Mouse (Mus musculus): ENCODE data around the gene Dpm3. TPM values are rescaled to one million over a fixed set of nuclear protein-coding genes. Genes with fewer than 3 reads are reported as not detected.

Dpm3 gene
- total and polyA plus RNA-seq, 3 experiments = 237 to 271 TPM; not detected in 1

DNA sequence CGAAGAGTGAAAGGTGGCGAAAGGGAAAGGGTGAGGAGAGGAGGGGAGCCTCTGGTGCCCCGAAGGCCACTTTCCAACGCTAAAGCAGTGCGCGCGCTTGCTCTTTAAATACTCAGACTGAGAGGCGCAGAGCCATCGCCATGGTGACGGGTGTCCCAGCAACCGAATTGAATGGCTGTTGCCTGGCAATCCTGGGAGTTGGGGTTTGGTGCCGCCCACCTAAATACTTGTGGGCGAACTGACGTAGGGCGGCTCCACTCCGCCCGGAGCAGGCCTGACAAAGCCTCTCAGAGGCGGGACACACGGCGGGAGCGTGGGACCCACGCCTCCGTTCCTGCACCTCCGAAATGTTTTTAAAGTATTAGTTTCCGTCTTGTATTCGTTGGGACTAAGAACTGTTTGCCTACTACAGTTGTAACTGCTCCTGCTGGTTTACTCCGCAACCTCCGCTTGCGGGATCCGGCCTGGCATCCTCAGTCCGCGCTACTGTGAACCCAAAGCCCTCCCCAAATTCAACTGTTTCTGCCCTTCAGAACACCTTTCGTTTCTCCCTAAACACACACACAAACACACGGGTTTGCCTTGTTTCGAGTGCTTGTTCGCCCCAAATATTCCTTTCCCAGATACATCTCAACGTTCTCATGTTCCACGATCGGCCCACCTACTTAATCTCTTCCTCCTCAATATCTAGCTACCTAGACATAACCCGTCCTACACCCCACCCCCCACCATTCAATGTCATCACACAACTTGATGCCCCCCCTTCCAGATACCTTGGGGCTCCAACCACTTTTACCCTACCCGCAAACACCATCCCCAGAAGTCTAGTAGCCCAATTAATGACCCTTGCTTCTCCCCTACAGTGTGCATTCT, 31.6 kb upstream of the Dpm3 start:
- Histone ChIP-seq H3K4me3 (ENCODE audit: control insufficient read depth in 1 of 2, insufficient read depth in 1 of 2, low read depth in 2 of 2, low read length in 2 of 2) (peak overlapping the region; percentile 65 to 83), H3K9me3 (replicated peaks; ENCODE audit: insufficient read depth, low read length) (no peaks in the 10 kb centered on the region), H3K36me3 (ENCODE audit: control insufficient read depth in 1 of 2, insufficient read depth in 2 of 2, low read length in 2 of 2) (peaks cover 0 to 2% of the 10 kb centered on the region in 2 experiments; a peak in 1 of 4 replicates), H3K79me2 (ENCODE audit: control insufficient read depth, insufficient read depth, low read length, poor library complexity) (no peaks in the 10 kb centered on the region), H3K4me1 (ENCODE audit: control insufficient read depth in 1 of 2, insufficient read depth in 2 of 2, low read length in 2 of 2) (peaks cover 2 to 8% of the 10 kb centered on the region in 2 experiments; a peak in 3 of 4 replicates), H3K9ac (ENCODE audit: control insufficient read depth, low read depth, low read length, poor library complexity, severe bottlenecking) (peak overlapping the region; percentile 11), H3K27ac (ENCODE audit: control insufficient read depth, low read depth, low read length) (no peak overlapping the region), H3K27me3 (ENCODE audit: control insufficient read depth in 1 of 2, insufficient read depth in 2 of 2, low read length in 2 of 2) (no peaks in the 10 kb centered on the region)
- no peak for TF ChIP-seq TCF12 (IDR thresholded peaks at IDR 0.05; ENCODE audit: low read depth, low read length)
- TF ChIP-seq NELFE (IDR thresholded peaks at IDR 0.05; ENCODE audit: low read depth, low read length) = no peak
- no peak for TF ChIP-seq E2F4 (IDR thresholded peaks at IDR 0.05; ENCODE audit: borderline replicate concordance, low read depth, low read length)
- no peak; the same call in 1 of the 2 replicates for TF ChIP-seq SIN3A (IDR thresholded peaks at IDR 0.05; ENCODE audit: low read length)
- peak; percentile 24; the same call in 1 of the 2 replicates for TF ChIP-seq MXI1 (IDR thresholded peaks at IDR 0.05; ENCODE audit: low read depth, low read length)
- 0 out of 2 replicates have a peak, but pooled peaks have one; percentile 31 for TF ChIP-seq ELF1 (IDR thresholded peaks at IDR 0.05; ENCODE audit: low read depth, low read length)
- no peak for TF ChIP-seq TAL1 (IDR thresholded peaks at IDR 0.05; ENCODE audit: low read length)
- no peak for TF ChIP-seq ZMIZ1 (IDR thresholded peaks at IDR 0.05; ENCODE audit: low read depth, low read length)
- no peak for TF ChIP-seq POLR2AphosphoS2 (IDR thresholded peaks at IDR 0.05; ENCODE audit: low read length)
- TF ChIP-seq GABPA (IDR thresholded peaks at IDR 0.05; ENCODE audit: low read depth, low read length) = no peak
- no peak for TF ChIP-seq ZKSCAN1 (IDR thresholded peaks at IDR 0.05; ENCODE audit: low read depth, low read length)
- 0 out of 2 replicates have a peak, but pooled peaks have one; percentile 5 for TF ChIP-seq MYB (IDR thresholded peaks at IDR 0.05; ENCODE audit: low read depth, low read length)
- no peak for TF ChIP-seq EP300 (IDR thresholded peaks at IDR 0.05; ENCODE audit: low read depth in 1 of 2, low read length in 2 of 2)
- TF ChIP-seq CHD2 (IDR thresholded peaks at IDR 0.05; ENCODE audit: low read length) = no peak
- no peak for TF ChIP-seq MAZ (IDR thresholded peaks at IDR 0.05; ENCODE audit: low read depth, low read length)
- peak; percentile 80 for DNase-seq (ENCODE audit: low read depth, low spot score)

DNA sequence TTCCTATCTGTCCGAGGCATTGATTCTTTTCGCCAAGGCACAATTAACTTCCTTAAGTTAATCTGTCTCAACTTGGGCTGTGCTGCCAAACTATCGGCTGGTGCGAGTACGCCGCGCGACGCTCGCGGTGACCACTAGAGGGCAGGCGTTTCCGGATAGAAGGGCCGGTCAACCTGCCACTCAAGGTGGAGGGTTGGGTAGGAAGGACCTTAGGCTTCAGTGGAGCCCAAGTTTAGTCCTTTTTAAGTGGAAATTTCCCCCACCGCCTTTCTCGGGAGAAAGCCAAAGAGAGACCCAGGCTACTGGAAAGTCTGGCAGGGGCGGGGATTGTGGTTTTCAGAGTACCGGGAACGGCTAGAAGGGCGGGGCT, 31.0 kb upstream of the Dpm3 start:
- Histone ChIP-seq H3K27me3 (ENCODE audit: control insufficient read depth in 1 of 2, insufficient read depth in 2 of 2, low read length in 2 of 2) (no peaks in the 10 kb centered on the region), H3K4me3 (ENCODE audit: control insufficient read depth in 1 of 2, insufficient read depth in 1 of 2, low read depth in 2 of 2, low read length in 2 of 2) (peak overlapping the region; percentile 65 to 83), H3K9me3 (replicated peaks; ENCODE audit: insufficient read depth, low read length) (no peaks in the 10 kb centered on the region), H3K9ac (ENCODE audit: control insufficient read depth, low read depth, low read length, poor library complexity, severe bottlenecking) (peak overlapping the region; percentile 68), H3K36me3 (ENCODE audit: control insufficient read depth in 1 of 2, insufficient read depth in 2 of 2, low read length in 2 of 2) (peaks cover 0 to 5% of the 10 kb centered on the region in 2 experiments; a peak in 2 of 4 replicates), H3K27ac (ENCODE audit: control insufficient read depth, low read depth, low read length) (peak overlapping the region; percentile 36; the same call in 1 of the 2 replicates), H3K4me1 (ENCODE audit: control insufficient read depth in 1 of 2, insufficient read depth in 2 of 2, low read length in 2 of 2) (peaks cover 2 to 12% of the 10 kb centered on the region in 2 experiments; a peak in 3 of 4 replicates), H3K79me2 (ENCODE audit: control insufficient read depth, insufficient read depth, low read length, poor library complexity) (no peaks in the 10 kb centered on the region)
- DNase-seq (ENCODE audit: low read depth, low spot score) = peak; percentile 93
- TF ChIP-seq RCOR1 (IDR thresholded peaks at IDR 0.05; ENCODE audit: low read depth, low read length) = no peak
- peak in 1 of 2 experiments; percentile 35; a peak in 1 of 4 replicates for TF ChIP-seq POLR2A (IDR thresholded peaks at IDR 0.05; ENCODE audit: control insufficient read depth in 1 of 2, insufficient read depth in 1 of 2, low read depth in 1 of 2, low read length in 2 of 2, poor library complexity in 1 of 2)
- no peak for TF ChIP-seq GATA1 (IDR thresholded peaks at IDR 0.05; ENCODE audit: low read depth, low read length)
- TF ChIP-seq RAD21 (IDR thresholded peaks at IDR 0.05; ENCODE audit: low read depth, low read length) = peak; percentile 60
- peak; percentile 64; the same call in 1 of the 2 replicates for TF ChIP-seq ELF1 (IDR thresholded peaks at IDR 0.05; ENCODE audit: low read depth, low read length)
- 0 out of 2 replicates have a peak, but pooled peaks have one; percentile 35 for TF ChIP-seq BHLHE40 (IDR thresholded peaks at IDR 0.05; ENCODE audit: borderline replicate concordance, low read depth, low read length)
- TF ChIP-seq MAZ (IDR thresholded peaks at IDR 0.05; ENCODE audit: low read depth, low read length) = peak; percentile 86
- no peak for TF ChIP-seq USF2 (IDR thresholded peaks at IDR 0.05; ENCODE audit: borderline replicate concordance in 1 of 2, insufficient read depth in 1 of 2, low read depth in 1 of 2, low read length in 2 of 2)
- TF ChIP-seq CHD2 (IDR thresholded peaks at IDR 0.05; ENCODE audit: low read length) = no peak
- peak; percentile 96 to 100 (median 99) for TF ChIP-seq CTCF (IDR thresholded peaks at IDR 0.05 in 2 of 3, conservative IDR thresholded peaks at IDR 0.05 in 1 of 3; ENCODE audit: control insufficient read depth in 1 of 3, insufficient read depth in 1 of 3, low read depth in 2 of 3, low read length in 3 of 3, poor library complexity in 1 of 3, severe bottlenecking in 1 of 3)
- peak; percentile 78; the same call in 1 of the 2 replicates for TF ChIP-seq SIN3A (IDR thresholded peaks at IDR 0.05; ENCODE audit: low read length)
- TF ChIP-seq ZC3H11A (IDR thresholded peaks at IDR 0.05; ENCODE audit: low read depth, low read length) = 0 out of 2 replicates have a peak, but pooled peaks have one; percentile 40
- TF ChIP-seq SMC3 (IDR thresholded peaks at IDR 0.05; ENCODE audit: low read depth, low read length) = peak; percentile 81
- no peak for TF ChIP-seq TAL1 (IDR thresholded peaks at IDR 0.05; ENCODE audit: low read length)
- TF ChIP-seq HCFC1 (IDR thresholded peaks at IDR 0.05; ENCODE audit: low read depth, low read length) = peak; percentile 73
- peak; percentile 45; the same call in 1 of the 2 replicates for TF ChIP-seq ETS1 (IDR thresholded peaks at IDR 0.05; ENCODE audit: low read depth, low read length)
- TF ChIP-seq CHD1 (IDR thresholded peaks at IDR 0.05; ENCODE audit: low read depth, low read length) = no peak
- peak; percentile 41 for TF ChIP-seq TCF12 (IDR thresholded peaks at IDR 0.05; ENCODE audit: low read depth, low read length)
- TF ChIP-seq MXI1 (IDR thresholded peaks at IDR 0.05; ENCODE audit: low read depth, low read length) = peak; percentile 23; the same call in 1 of the 2 replicates
- TF ChIP-seq NELFE (IDR thresholded peaks at IDR 0.05; ENCODE audit: low read depth, low read length) = no peak

All from MEL (cell line).